In genomic region chr2:28537995-28538816, GRCm38 (mm10) we compare ENCODE assay signal across 9 mouse cellular contexts. TPM values are rescaled to one million over a fixed set of nuclear protein-coding genes. Genes with fewer than 3 reads are reported as not detected.
DNase-seq lines count a peak whose midpoint lies in the region; ATAC-seq lines count a peak whose summit lies in the region.
"Had no signal": no experiment of that assay in that cellular context is flagged by ENCODE, and none has a peak within 500 bp of the region (broad histone marks: within the 10 kb centered on the region; RNA-seq: fewer than 3 reads in every experiment).

No protein-coding gene starts in this region.

- H3K4me1 ChIP-seq in heart, embryonic 16.5 days (ENCODE audit: control insufficient read depth, insufficient read depth, low read length), result peaks cover 52% of the 10 kb centered on the region
- peaks cover 77% of the 10 kb centered on the region for H3K4me1 ChIP-seq in hindbrain, embryonic 15.5 days (replicated peaks)
- peaks cover 78% of the 10 kb centered on the region for H3K4me1 ChIP-seq in neural tube, embryonic 13.5 days (replicated peaks)

- H3K4me2 ChIP-seq in heart, embryonic 16.5 days (ENCODE audit: low read depth, low read length), result no peak overlapping the region
- no peak overlapping the region for H3K4me2 ChIP-seq in hindbrain, embryonic 15.5 days
- no peak overlapping the region for H3K4me2 ChIP-seq in neural tube, embryonic 13.5 days

- no peak overlapping the region for H3K9ac ChIP-seq in heart, embryonic 16.5 days (ENCODE audit: low read length)
- H3K9ac ChIP-seq in hindbrain, embryonic 15.5 days, result no peak overlapping the region
- H3K9ac ChIP-seq in neural tube, embryonic 13.5 days, result peak overlapping the region; percentile 28

- H3K36me3 ChIP-seq in heart, embryonic 16.5 days (ENCODE audit: control insufficient read depth, insufficient read depth), result 0 out of 2 replicates have a peak, but pooled peaks cover 5% of the 10 kb centered on the region
- H3K36me3 ChIP-seq in hindbrain, embryonic 15.5 days, result peaks cover 12% of the 10 kb centered on the region
- H3K36me3 ChIP-seq in neural tube, embryonic 13.5 days, result peaks cover 28% of the 10 kb centered on the region

- H3K27me3 ChIP-seq in heart, embryonic 16.5 days (ENCODE audit: control insufficient read depth, insufficient read depth, low read length), result no peaks in the 10 kb centered on the region
- no peaks in the 10 kb centered on the region for H3K27me3 ChIP-seq in hindbrain, embryonic 15.5 days
- H3K27me3 ChIP-seq in neural tube, embryonic 13.5 days, result no peaks in the 10 kb centered on the region

- no peak for ATAC-seq in heart, embryonic 16.5 days (replicated peaks; ENCODE audit: extremely low read depth, insufficient read depth, low FRiP score)
- no peak for ATAC-seq in hindbrain, embryonic 15.5 days (ENCODE audit: low FRiP score, low read depth)
- ATAC-seq in neural tube, embryonic 13.5 days (ENCODE audit: low read depth), result no peak
- no peak for ATAC-seq in megakaryocyte progenitor cell, adult 5-6 weeks (replicated peaks; ENCODE audit: poor library complexity)

- H3K9me3 ChIP-seq in heart, embryonic 16.5 days (replicated peaks; ENCODE audit: control insufficient read depth, low read length), result no peaks in the 10 kb centered on the region
- no peaks in the 10 kb centered on the region for H3K9me3 ChIP-seq in hindbrain, embryonic 15.5 days
- H3K9me3 ChIP-seq in neural tube, embryonic 13.5 days, result no peaks in the 10 kb centered on the region

- 73% methylated on average over 8 of the region's 8 CpGs for whole genome bisulfite sequencing in heart, embryonic 16.5 days
- WGBS in hindbrain, embryonic 15.5 days, result 58% methylated on average over 8 of the region's 8 CpGs
- WGBS in neural tube, embryonic 13.5 days, result 69% methylated on average over 8 of the region's 8 CpGs

- no peak overlapping the region for H3K4me3 ChIP-seq in heart, embryonic 16.5 days (ENCODE audit: low read length)
- H3K4me3 ChIP-seq in hindbrain, embryonic 15.5 days, result no peak overlapping the region
- H3K4me3 ChIP-seq in neural tube, embryonic 13.5 days, result no peak overlapping the region

- DNase-seq in heart, postnatal 4 days, result no peak
- DNase-seq in cerebellum, adult 9-11 months, result peak; percentile 62
- DNase-seq in layer of hippocampus, postnatal 25 days (ENCODE audit: extremely low spot score in 1 of 2, low spot score in 1 of 2), result no peak
- no peak for DNase-seq in testis, postnatal 10 days (ENCODE audit: low spot score)

- peak overlapping the region; percentile 60; the same call in 1 of the 2 replicates for H3K27ac ChIP-seq in heart, embryonic 16.5 days (ENCODE audit: low read length)
- peak overlapping the region; percentile 80 for H3K27ac ChIP-seq in hindbrain, embryonic 15.5 days (replicated peaks)
- H3K27ac ChIP-seq in neural tube, embryonic 13.5 days (replicated peaks), result peak overlapping the region; percentile 84

RNA-seq across cellular contexts. Expression of gene Cel, which starts 25.0 kb away (rescaled TPM):
- 0.30 TPM in 1 of 2 replicates, not detected in the other for polyA plus RNA-seq in heart, embryonic 16.5 days (2015; fragmentation: Nextera tagmentation; extraction: Ambion mirVana)
- total RNA-seq in heart, postnatal 4 days (2021), result not detected
- polyA plus RNA-seq in hindbrain, embryonic 15.5 days (2015; fragmentation: Nextera tagmentation; extraction: Ambion mirVana), result 0.14 and 0.22 TPM in 2 replicates
- not detected in 2 replicates for polyA plus RNA-seq in neural tube, embryonic 13.5 days (2015; fragmentation: Nextera tagmentation; extraction: Ambion mirVana)
- not detected for total RNA-seq in layer of hippocampus, postnatal 25 days (2021)
- not detected in 2 replicates for total RNA-seq in megakaryocyte progenitor cell, adult 5-6 weeks (2015)
- not detected in 2 replicates for total RNA-seq in megakaryocyte progenitor cell, adult 5-6 weeks (2017)
- total RNA-seq: left cerebral cortex, adult 8-10 months had no signal

RNA-seq across cellular contexts. Expression of gene Ralgds, which starts 25.3 kb away (rescaled TPM):
- 21.2 and 22.3 TPM in 2 replicates for polyA plus RNA-seq in heart, embryonic 16.5 days (2015; fragmentation: Nextera tagmentation; extraction: Ambion mirVana)
- total RNA-seq in heart, postnatal 4 days (2021), result 10 to 100 TPM; 23.9 to 26.0 TPM
- 90.6 and 93.2 TPM in 2 replicates for polyA plus RNA-seq in hindbrain, embryonic 15.5 days (2015; fragmentation: Nextera tagmentation; extraction: Ambion mirVana)
- 86.3 and 90.7 TPM in 2 replicates for polyA plus RNA-seq in neural tube, embryonic 13.5 days (2015; fragmentation: Nextera tagmentation; extraction: Ambion mirVana)
- total RNA-seq in layer of hippocampus, postnatal 25 days (2021), result 100 to 1,000 TPM; 115 to 132 TPM
- total RNA-seq in megakaryocyte progenitor cell, adult 5-6 weeks (2015), result 3.4 and 7.4 TPM in 2 replicates
- total RNA-seq in megakaryocyte progenitor cell, adult 5-6 weeks (2017), result 3.2 and 3.3 TPM in 2 replicates

RNA-seq across cellular contexts. Expression of gene Gm10134, which starts 32.3 kb away (rescaled TPM):
- polyA plus RNA-seq in heart, embryonic 16.5 days (2015; fragmentation: Nextera tagmentation; extraction: Ambion mirVana), result 1.3 and 1.4 TPM in 2 replicates
- 1 to 10 TPM in 1 of 2 experiments, not detected in 1; 1.2 TPM for total RNA-seq in heart, postnatal 4 days (2021)
- polyA plus RNA-seq in hindbrain, embryonic 15.5 days (2015; fragmentation: Nextera tagmentation; extraction: Ambion mirVana), result 2.6 and 2.7 TPM in 2 replicates
- 2.6 and 4.0 TPM in 2 replicates for polyA plus RNA-seq in neural tube, embryonic 13.5 days (2015; fragmentation: Nextera tagmentation; extraction: Ambion mirVana)
- 1 to 10 TPM in 1 of 2 experiments, not detected in 1; 2.0 TPM for total RNA-seq in layer of hippocampus, postnatal 25 days (2021)
- total RNA-seq in megakaryocyte progenitor cell, adult 5-6 weeks (2015), result not detected in 2 replicates
- total RNA-seq in megakaryocyte progenitor cell, adult 5-6 weeks (2017), result not detected in 2 replicates

RNA-seq across cellular contexts. Expression of gene Gbgt1, which starts 41.5 kb away (rescaled TPM):
- 0.43 and 1.1 TPM in 2 replicates for polyA plus RNA-seq in heart, embryonic 16.5 days (2015; fragmentation: Nextera tagmentation; extraction: Ambion mirVana)
- 1 to 10 TPM in 1 of 2 experiments, under 1 TPM in 1; 0.83 to 1.8 TPM for total RNA-seq in heart, postnatal 4 days (2021)
- 1.1 and 2.2 TPM in 2 replicates for polyA plus RNA-seq in hindbrain, embryonic 15.5 days (2015; fragmentation: Nextera tagmentation; extraction: Ambion mirVana)
- 1.6 and 1.7 TPM in 2 replicates for polyA plus RNA-seq in neural tube, embryonic 13.5 days (2015; fragmentation: Nextera tagmentation; extraction: Ambion mirVana)
- 1 to 10 TPM; 1.5 to 2.1 TPM for total RNA-seq in layer of hippocampus, postnatal 25 days (2021)
- total RNA-seq in megakaryocyte progenitor cell, adult 5-6 weeks (2015), result not detected in 2 replicates
- not detected in 2 replicates for total RNA-seq in megakaryocyte progenitor cell, adult 5-6 weeks (2017)

RNA-seq across cellular contexts. Expression of gene Gtf3c5, which starts 45.3 kb away (rescaled TPM):
- 28.6 and 29.1 TPM in 2 replicates for polyA plus RNA-seq in heart, embryonic 16.5 days (2015; fragmentation: Nextera tagmentation; extraction: Ambion mirVana)
- 10 to 100 TPM; 17.8 to 18.3 TPM for total RNA-seq in heart, postnatal 4 days (2021)
- 41.6 and 42.8 TPM in 2 replicates for polyA plus RNA-seq in hindbrain, embryonic 15.5 days (2015; fragmentation: Nextera tagmentation; extraction: Ambion mirVana)
- polyA plus RNA-seq in neural tube, embryonic 13.5 days (2015; fragmentation: Nextera tagmentation; extraction: Ambion mirVana), result 42.1 and 43.5 TPM in 2 replicates
- total RNA-seq in layer of hippocampus, postnatal 25 days (2021), result 10 to 100 TPM; 18.9 to 19.5 TPM
- 16.2 and 19.1 TPM in 2 replicates for total RNA-seq in megakaryocyte progenitor cell, adult 5-6 weeks (2015)
- 11.0 and 13.0 TPM in 2 replicates for total RNA-seq in megakaryocyte progenitor cell, adult 5-6 weeks (2017)
